Mouse (Mus musculus): ENCODE results near the gene Atp1a4. TPM values are rescaled to one million over a fixed set of nuclear protein-coding genes. Genes with fewer than 3 reads are reported as not detected.

Atp1a4 gene
- total and polyA plus RNA-seq, 3 experiments: 0.05 TPM; not detected in 2

- peaks cover 3% of the 10 kb centered on the region; the same call in 1 of the 2 replicates for H3K27me3 ChIP-seq (ENCODE audit: insufficient read depth, low read length)
- no peaks in the 10 kb centered on the region for H3K9me3 ChIP-seq (replicated peaks)
- no peak for TF ChIP-seq GATA1 (IDR thresholded peaks at IDR 0.05; ENCODE audit: borderline replicate concordance, low read length)
- TF ChIP-seq GATA2 (IDR thresholded peaks at IDR 0.05; ENCODE audit: borderline replicate concordance, low read depth, low read length): no peak
- TF ChIP-seq TAL1 (conservative IDR thresholded peaks at IDR 0.05; ENCODE audit: low read depth, low read length): no peak
- no peak for TF ChIP-seq POLR2AphosphoS5 (IDR thresholded peaks at IDR 0.05; ENCODE audit: insufficient replicate concordance, low read depth, low read length)
- no peak for TF ChIP-seq CTCF (IDR thresholded peaks at IDR 0.05; ENCODE audit: low read depth, low read length)
- no peaks in the 10 kb centered on the region for H3K36me3 ChIP-seq (replicated peaks)
- H3K4me1 ChIP-seq (ENCODE audit: insufficient read depth, low read depth, low read length): no peaks in the 10 kb centered on the region
- H3K4me3 ChIP-seq (ENCODE audit: low read depth, low read length): no peak overlapping the region
- DNase-seq (ENCODE audit: low spot score): no peak
- ATAC-seq (ENCODE audit: extremely low read depth, insufficient number of reproducible peaks, low FRiP score, poor library complexity, severe bottlenecking): no peak
These were observed 21.7 kb upstream of the Atp1a4 start for GRCm38 (mm10) chr1:172279768-172280509.

DNA sequence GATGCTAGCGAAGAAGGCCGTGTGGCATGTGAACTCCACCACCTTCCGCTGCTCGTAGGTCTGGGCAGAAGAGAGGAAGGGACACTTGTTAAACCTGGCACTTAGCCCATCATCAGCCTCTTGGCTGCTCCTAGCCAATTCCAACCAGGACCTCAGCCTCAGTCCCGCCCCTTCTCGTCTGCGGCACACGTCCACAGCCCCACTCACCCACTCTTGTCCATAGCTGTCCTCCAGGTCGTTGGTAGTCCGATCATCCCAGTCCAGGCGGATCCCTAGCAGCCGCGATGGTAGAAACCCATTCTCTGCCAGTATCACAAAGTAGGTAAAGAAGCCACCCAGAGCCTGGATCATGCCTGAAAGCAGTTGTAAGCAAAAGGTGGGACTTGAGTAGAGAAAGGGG is 20.1 kb upstream of the Atp1a4 start:
- H3K4me3 ChIP-seq (ENCODE audit: low read depth, low read length): no peak overlapping the region
- ATAC-seq (ENCODE audit: extremely low read depth, insufficient number of reproducible peaks, low FRiP score, poor library complexity, severe bottlenecking) (no peak), DNase-seq (ENCODE audit: low spot score) (no peak)
- 0 out of 2 replicates have a peak, but pooled peaks cover 3% of the 10 kb centered on the region for H3K27me3 ChIP-seq (ENCODE audit: insufficient read depth, low read length)
- H3K9me3 ChIP-seq (replicated peaks): no peaks in the 10 kb centered on the region
- H3K4me1 ChIP-seq (ENCODE audit: insufficient read depth, low read depth, low read length): no peaks in the 10 kb centered on the region
- no peaks in the 10 kb centered on the region for H3K36me3 ChIP-seq (replicated peaks)
- no peak for TF ChIP-seq TAL1 (conservative IDR thresholded peaks at IDR 0.05; ENCODE audit: low read depth, low read length)

DNA sequence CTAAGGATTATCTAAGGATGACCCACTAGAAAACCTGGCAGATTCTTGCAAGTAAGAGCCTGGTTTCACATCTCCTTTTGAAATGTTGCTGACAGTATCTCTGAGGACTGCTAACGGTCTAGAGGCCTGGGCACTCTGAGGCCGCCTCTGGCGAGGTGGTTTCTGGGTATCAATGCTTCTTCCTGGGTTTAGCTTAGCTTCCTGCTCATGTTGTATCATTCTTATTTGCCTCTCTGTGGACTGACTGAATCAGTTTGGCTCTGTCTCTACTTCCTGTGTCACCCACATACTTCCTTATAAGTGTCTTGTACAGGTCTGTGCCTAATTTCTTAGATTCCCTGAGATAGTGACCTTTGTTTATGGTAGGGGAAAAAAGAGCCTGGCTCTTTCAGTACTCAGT is 19.0 kb upstream of the Atp1a4 start:
- H3K4me3 ChIP-seq (ENCODE audit: low read depth, low read length): no peak overlapping the region
- DNase-seq (ENCODE audit: low spot score): no peak
- TF ChIP-seq CTCF (IDR thresholded peaks at IDR 0.05; ENCODE audit: low read depth, low read length) (no peak), GATA2 (IDR thresholded peaks at IDR 0.05; ENCODE audit: borderline replicate concordance, low read depth, low read length) (no peak), GATA1 (IDR thresholded peaks at IDR 0.05; ENCODE audit: borderline replicate concordance, low read length) (no peak), POLR2AphosphoS5 (IDR thresholded peaks at IDR 0.05; ENCODE audit: insufficient replicate concordance, low read depth, low read length) (no peak), TAL1 (conservative IDR thresholded peaks at IDR 0.05; ENCODE audit: low read depth, low read length) (no peak)
- no peaks in the 10 kb centered on the region for H3K36me3 ChIP-seq (replicated peaks)
- no peaks in the 10 kb centered on the region for H3K4me1 ChIP-seq (ENCODE audit: insufficient read depth, low read depth, low read length)
- 0 out of 2 replicates have a peak, but pooled peaks cover 4% of the 10 kb centered on the region for H3K27me3 ChIP-seq (ENCODE audit: insufficient read depth, low read length)
- no peaks in the 10 kb centered on the region for H3K9me3 ChIP-seq (replicated peaks)
- peak; percentile 16; the same call in 1 of the 2 replicates for ATAC-seq (ENCODE audit: extremely low read depth, insufficient number of reproducible peaks, low FRiP score, poor library complexity, severe bottlenecking)

- no peak for DNase-seq (ENCODE audit: low spot score)
- Histone ChIP-seq H3K4me3 (ENCODE audit: low read depth, low read length) (no peak overlapping the region), H3K9me3 (replicated peaks) (no peaks in the 10 kb centered on the region), H3K4me1 (ENCODE audit: insufficient read depth, low read depth, low read length) (no peaks in the 10 kb centered on the region), H3K36me3 (replicated peaks) (no peaks in the 10 kb centered on the region), H3K27me3 (ENCODE audit: insufficient read depth, low read length) (0 out of 2 replicates have a peak, but pooled peaks cover 4% of the 10 kb centered on the region)
- TF ChIP-seq POLR2AphosphoS5 (IDR thresholded peaks at IDR 0.05; ENCODE audit: insufficient replicate concordance, low read depth, low read length): no peak
- TF ChIP-seq GATA1 (IDR thresholded peaks at IDR 0.05; ENCODE audit: borderline replicate concordance, low read length): no peak
- no peak for TF ChIP-seq CTCF (IDR thresholded peaks at IDR 0.05; ENCODE audit: low read depth, low read length)
- no peak for TF ChIP-seq GATA2 (IDR thresholded peaks at IDR 0.05; ENCODE audit: borderline replicate concordance, low read depth, low read length)
- no peak for TF ChIP-seq TAL1 (conservative IDR thresholded peaks at IDR 0.05; ENCODE audit: low read depth, low read length)
- no peak for ATAC-seq (ENCODE audit: extremely low read depth, insufficient number of reproducible peaks, low FRiP score, poor library complexity, severe bottlenecking)
These were observed 16.3 kb upstream of the Atp1a4 start for GRCm38 (mm10) chr1:172274547-172274946.

- Histone ChIP-seq H3K4me3 (ENCODE audit: low read depth, low read length) (no peak overlapping the region), H3K9me3 (replicated peaks) (no peaks in the 10 kb centered on the region), H3K36me3 (replicated peaks) (no peaks in the 10 kb centered on the region), H3K4me1 (ENCODE audit: insufficient read depth, low read depth, low read length) (no peaks in the 10 kb centered on the region), H3K27me3 (ENCODE audit: insufficient read depth, low read length) (0 out of 2 replicates have a peak, but pooled peaks cover 4% of the 10 kb centered on the region)
- TF ChIP-seq TAL1 (conservative IDR thresholded peaks at IDR 0.05; ENCODE audit: low read depth, low read length) (no peak), POLR2AphosphoS5 (IDR thresholded peaks at IDR 0.05; ENCODE audit: insufficient replicate concordance, low read depth, low read length) (no peak), GATA2 (IDR thresholded peaks at IDR 0.05; ENCODE audit: borderline replicate concordance, low read depth, low read length) (no peak), CTCF (IDR thresholded peaks at IDR 0.05; ENCODE audit: low read depth, low read length) (no peak), GATA1 (IDR thresholded peaks at IDR 0.05; ENCODE audit: borderline replicate concordance, low read length) (no peak)
- no peak for DNase-seq (ENCODE audit: low spot score)
- no peak for ATAC-seq (ENCODE audit: extremely low read depth, insufficient number of reproducible peaks, low FRiP score, poor library complexity, severe bottlenecking)
These were observed 15.9 kb upstream of the Atp1a4 start for GRCm38 (mm10) chr1:172274116-172274515.

- no peak overlapping the region for H3K4me3 ChIP-seq (ENCODE audit: low read depth, low read length)
- 0 out of 2 replicates have a peak, but pooled peaks cover 4% of the 10 kb centered on the region for H3K27me3 ChIP-seq (ENCODE audit: insufficient read depth, low read length)
- no peaks in the 10 kb centered on the region for H3K9me3 ChIP-seq (replicated peaks)
- H3K4me1 ChIP-seq (ENCODE audit: insufficient read depth, low read depth, low read length): no peaks in the 10 kb centered on the region
- DNase-seq (ENCODE audit: low spot score) (no peak), ATAC-seq (ENCODE audit: extremely low read depth, insufficient number of reproducible peaks, low FRiP score, poor library complexity, severe bottlenecking) (no peak)
- no peaks in the 10 kb centered on the region for H3K36me3 ChIP-seq (replicated peaks)
- no peak for TF ChIP-seq TAL1 (conservative IDR thresholded peaks at IDR 0.05; ENCODE audit: low read depth, low read length)
- TF ChIP-seq GATA2 (IDR thresholded peaks at IDR 0.05; ENCODE audit: borderline replicate concordance, low read depth, low read length): no peak
- no peak for TF ChIP-seq POLR2AphosphoS5 (IDR thresholded peaks at IDR 0.05; ENCODE audit: insufficient replicate concordance, low read depth, low read length)
- no peak for TF ChIP-seq GATA1 (IDR thresholded peaks at IDR 0.05; ENCODE audit: borderline replicate concordance, low read length)
- TF ChIP-seq CTCF (IDR thresholded peaks at IDR 0.05; ENCODE audit: low read depth, low read length): no peak
These were observed 15.2 kb upstream of the Atp1a4 start for GRCm38 (mm10) chr1:172273386-172273785.
